Mouse (Mus musculus): Measurements from ENCODE around the gene Pde6d. TPM values are rescaled to one million over a fixed set of nuclear protein-coding genes. Genes with fewer than 3 reads are reported as not detected.
"Not testable (repeated sequence)": the region's sequence is repeated elsewhere in the genome, so short reads cannot be mapped to it uniquely, and the experiment has no call there.

Pde6d gene
- total RNA-seq, 1 experiment from 2014 or later = 36.9 TPM

GRCm38 (mm10) chr1:86568409-86568808 is 14.0 kb downstream of the Pde6d start:
- no peak for DNase-seq

GRCm38 (mm10) chr1:86562663-86563062 is 19.8 kb downstream of the Pde6d start:
- no peak for DNase-seq

GRCm38 (mm10) chr1:86559232-86559631 is 23.2 kb downstream of the Pde6d start:
- no peak for DNase-seq

GRCm38 (mm10) chr1:86557872-86558271 is 24.6 kb downstream of the Pde6d start:
- DNase-seq = no peak

- no peak for DNase-seq
Observed at GRCm38 (mm10) chr1:86555665-86556064, 26.8 kb downstream of the Pde6d start.

GRCm38 (mm10) chr1:86551877-86552276 is 30.6 kb downstream of the Pde6d start:
- DNase-seq = no peak

- no peak for DNase-seq
Observed at GRCm38 (mm10) chr1:86551299-86551698, 31.1 kb downstream of the Pde6d start.

GRCm38 (mm10) chr1:86546797-86547196 is 35.6 kb downstream of the Pde6d start:
- no peak for DNase-seq

GRCm38 (mm10) chr1:86542584-86542983 is 39.8 kb downstream of the Pde6d start:
- DNase-seq = no peak

GRCm38 (mm10) chr1:86539583-86539982 is 42.8 kb downstream of the Pde6d start:
- not testable (repeated sequence) for DNase-seq

GRCm38 (mm10) chr1:86538383-86538782 is 44.0 kb downstream of the Pde6d start:
- DNase-seq = no peak

GRCm38 (mm10) chr1:86533411-86534130 is 48.9 kb downstream of the Pde6d start:
- no peak for DNase-seq

- peak; percentile 96 for DNase-seq
Observed at GRCm38 (mm10) chr1:86532362-86533051, 49.9 kb downstream of the Pde6d start.

GRCm38 (mm10) chr1:86531547-86532321 is 50.7 kb downstream of the Pde6d start:
- no peak for DNase-seq

GRCm38 (mm10) chr1:86530871-86531546 is 51.4 kb downstream of the Pde6d start:
- DNase-seq = no peak

GRCm38 (mm10) chr1:86529590-86529989 is 52.8 kb downstream of the Pde6d start:
- no peak for DNase-seq

- peak; percentile 38 for DNase-seq
Observed at GRCm38 (mm10) chr1:86528571-86529180, 53.8 kb downstream of the Pde6d start.

GRCm38 (mm10) chr1:86527599-86528486 is 54.6 kb downstream of the Pde6d start:
- peak; percentile 93 for DNase-seq

GRCm38 (mm10) chr1:86526789-86527598 is 55.4 kb downstream of the Pde6d start:
- peak; percentile 54 for DNase-seq
